Mouse (Mus musculus): ENCODE measurements around the gene Ing1. TPM values are rescaled to one million over a fixed set of nuclear protein-coding genes. Genes with fewer than 3 reads are reported as not detected.

Gene Ing1
- polyA plus RNA-seq, 1 experiment = 52.6 TPM

DNA sequence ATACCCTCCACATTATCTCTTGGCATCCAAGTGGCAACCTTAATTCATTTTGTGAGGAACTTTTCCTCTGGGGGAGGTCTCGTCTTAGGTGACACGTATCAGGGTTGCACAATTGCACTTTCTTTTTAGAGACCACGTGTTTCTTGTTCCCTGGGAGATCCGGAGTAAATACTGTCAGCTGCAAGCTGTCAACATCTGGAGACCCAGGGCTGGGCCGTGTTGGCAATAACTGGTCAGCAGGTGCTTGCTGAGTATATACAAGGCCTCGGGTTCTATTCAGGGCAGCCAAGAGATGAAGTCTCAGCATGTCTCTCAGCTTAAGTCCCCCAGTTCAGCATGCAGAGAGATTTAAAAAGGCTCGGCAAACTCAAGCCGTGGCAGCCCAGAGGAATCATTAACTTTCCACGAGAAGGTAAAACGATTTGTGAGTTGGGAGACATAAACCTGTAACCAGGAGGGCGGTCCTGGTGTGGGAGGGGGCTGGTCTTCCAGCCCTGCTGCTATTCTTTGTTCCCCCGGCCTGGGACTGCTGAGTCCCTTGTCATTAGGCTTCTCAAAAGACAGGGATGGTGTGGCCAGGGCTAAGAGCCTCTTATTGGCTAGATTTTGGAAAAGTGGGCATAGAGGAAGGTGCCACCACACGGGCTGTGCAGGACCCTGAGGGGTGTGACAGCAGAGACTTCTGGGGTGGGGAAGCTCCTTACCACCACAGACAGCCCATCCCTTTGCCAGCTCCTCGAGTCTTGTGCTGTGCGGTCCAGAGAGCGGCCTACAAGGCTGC is 20.4 kb downstream of the Ing1 start:
- Histone ChIP-seq H3K4me1 (ENCODE audit: control insufficient read depth, insufficient read depth, low read length) (peaks cover 15% of the 10 kb centered on the region), H3K4me3 (ENCODE audit: insufficient read depth, low read length) (no peak overlapping the region), H3K27ac (ENCODE audit: insufficient read depth, low read depth, low read length) (no peak overlapping the region)
- TF ChIP-seq CTCF (IDR thresholded peaks at IDR 0.05; ENCODE audit: low read depth, low read length) (no peak), POLR2A (IDR thresholded peaks at IDR 0.05; ENCODE audit: borderline replicate concordance, low read depth, low read length) (no peak)

DNA sequence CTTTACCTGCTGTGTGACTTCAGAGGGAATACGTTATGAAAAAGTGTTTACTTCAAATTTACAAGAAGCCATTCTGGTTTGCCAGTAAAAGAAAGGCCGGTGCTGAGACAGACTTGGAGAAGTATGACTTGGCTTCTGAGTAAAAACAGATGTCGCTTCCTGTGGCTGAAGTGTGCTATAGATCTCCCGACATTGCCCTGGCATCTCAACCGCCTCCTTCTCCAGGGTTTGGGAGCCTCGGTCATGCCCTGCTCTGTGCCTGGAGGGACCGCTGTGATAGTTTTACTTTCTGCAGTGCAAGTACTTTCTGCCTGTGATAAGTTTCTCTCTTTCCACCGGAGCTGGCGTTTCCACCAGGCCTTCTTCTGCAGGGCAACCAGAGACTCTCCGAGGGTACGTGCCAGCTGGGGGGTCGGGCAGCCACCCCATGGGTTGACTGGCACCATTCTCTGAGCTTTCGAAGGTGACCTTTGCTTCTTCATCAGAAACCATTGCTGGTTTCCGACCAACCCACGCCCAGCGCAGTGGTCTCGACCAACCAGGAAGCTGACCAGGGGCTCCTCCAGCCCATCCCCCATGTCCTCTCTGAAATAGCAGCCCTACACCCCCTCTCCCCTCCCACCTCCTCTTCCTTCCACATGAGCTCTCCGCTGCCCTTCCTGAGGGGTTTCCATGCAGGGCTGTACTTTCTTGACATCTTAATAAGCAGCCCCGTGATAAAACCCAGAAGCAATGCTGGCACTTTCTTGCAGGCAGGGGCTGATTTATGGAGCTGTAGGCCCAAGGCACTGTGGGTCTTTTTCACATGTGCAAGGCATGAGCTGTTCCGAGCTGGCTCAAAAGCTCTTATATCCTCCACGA is 30.4 kb downstream of the Ing1 start:
- no peak overlapping the region for H3K27ac ChIP-seq (ENCODE audit: insufficient read depth, low read depth, low read length)
- no peak overlapping the region for H3K4me3 ChIP-seq (ENCODE audit: insufficient read depth, low read length)
- TF ChIP-seq CTCF (IDR thresholded peaks at IDR 0.05; ENCODE audit: low read depth, low read length) = no peak
- TF ChIP-seq POLR2A (IDR thresholded peaks at IDR 0.05; ENCODE audit: borderline replicate concordance, low read depth, low read length) = no peak
- H3K4me1 ChIP-seq (ENCODE audit: control insufficient read depth, insufficient read depth, low read length) = no peaks in the 10 kb centered on the region

DNA sequence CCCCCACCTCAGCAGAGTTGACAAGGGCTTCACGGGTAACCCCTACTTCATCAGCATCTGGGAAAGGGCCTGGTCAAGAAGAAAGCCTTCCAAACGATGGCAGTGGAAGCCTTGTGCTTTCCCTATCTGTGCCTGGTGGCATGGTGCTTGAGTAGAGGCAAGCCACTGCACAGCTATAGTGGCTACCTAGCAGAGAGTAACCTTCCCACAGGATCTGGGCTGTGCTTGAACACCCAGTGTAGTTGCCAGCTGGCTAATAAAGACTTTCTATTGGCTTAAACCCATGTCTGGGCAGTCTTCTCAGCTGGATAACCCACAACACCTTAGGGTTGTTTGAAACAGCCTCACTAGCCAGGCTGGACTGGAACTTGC is 31.0 kb downstream of the Ing1 start:
- Histone ChIP-seq H3K4me1 (ENCODE audit: control insufficient read depth, insufficient read depth, low read length) (no peaks in the 10 kb centered on the region), H3K4me3 (ENCODE audit: insufficient read depth, low read length) (no peak overlapping the region), H3K27ac (ENCODE audit: insufficient read depth, low read depth, low read length) (no peak overlapping the region)
- TF ChIP-seq CTCF (IDR thresholded peaks at IDR 0.05; ENCODE audit: low read depth, low read length) (no peak), POLR2A (IDR thresholded peaks at IDR 0.05; ENCODE audit: borderline replicate concordance, low read depth, low read length) (no peak)

DNA sequence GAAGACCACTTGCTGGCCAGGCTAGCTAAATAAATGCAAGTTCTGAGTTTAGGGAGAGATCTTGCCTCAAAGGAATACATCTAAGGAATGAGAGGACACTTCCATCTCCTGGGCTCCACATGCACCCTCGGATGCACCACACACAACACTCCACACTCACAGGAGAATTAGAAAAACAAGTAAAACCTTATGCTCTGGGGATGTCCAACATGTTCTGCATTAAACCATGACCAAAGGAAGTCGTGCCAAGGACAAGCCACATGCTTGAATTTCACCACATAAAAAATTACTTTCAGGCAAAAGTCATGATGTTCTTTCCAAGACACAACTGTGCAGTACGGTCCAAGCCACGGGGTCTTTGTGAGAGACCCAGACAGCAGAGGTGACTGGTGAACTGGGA is 36.5 kb downstream of the Ing1 start:
- no peak overlapping the region for H3K27ac ChIP-seq (ENCODE audit: insufficient read depth, low read depth, low read length)
- H3K4me1 ChIP-seq (ENCODE audit: control insufficient read depth, insufficient read depth, low read length) = peaks cover 3% of the 10 kb centered on the region
- no peak for TF ChIP-seq CTCF (IDR thresholded peaks at IDR 0.05; ENCODE audit: low read depth, low read length)
- TF ChIP-seq POLR2A (IDR thresholded peaks at IDR 0.05; ENCODE audit: borderline replicate concordance, low read depth, low read length) = no peak
- no peak overlapping the region for H3K4me3 ChIP-seq (ENCODE audit: insufficient read depth, low read length)

DNA sequence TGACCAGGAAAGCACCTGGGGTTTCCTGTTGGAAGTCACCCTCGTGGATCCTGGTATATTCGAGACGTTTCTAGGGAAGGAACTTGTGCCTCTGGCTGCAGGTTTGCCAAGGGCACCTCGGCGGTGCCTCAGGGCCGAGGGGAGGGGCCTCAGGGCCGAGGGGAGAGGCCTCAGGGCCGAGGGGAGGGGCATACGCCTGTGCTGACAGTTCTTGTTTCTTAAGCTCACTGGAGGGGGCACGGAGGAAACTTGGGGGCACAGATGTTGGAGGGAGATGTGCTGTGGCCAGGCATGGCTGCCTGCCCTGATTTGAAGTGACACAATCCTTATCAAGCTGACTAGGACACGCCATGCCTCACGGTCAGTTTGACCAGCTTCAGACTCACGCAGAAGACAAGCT is 36.9 kb downstream of the Ing1 start:
- peaks cover 3% of the 10 kb centered on the region for H3K4me1 ChIP-seq (ENCODE audit: control insufficient read depth, insufficient read depth, low read length)
- TF ChIP-seq CTCF (IDR thresholded peaks at IDR 0.05; ENCODE audit: low read depth, low read length) = no peak
- no peak for TF ChIP-seq POLR2A (IDR thresholded peaks at IDR 0.05; ENCODE audit: borderline replicate concordance, low read depth, low read length)
- H3K4me3 ChIP-seq (ENCODE audit: insufficient read depth, low read length) = peak overlapping the region; percentile 6; the same call in 1 of the 2 replicates
- H3K27ac ChIP-seq (ENCODE audit: insufficient read depth, low read depth, low read length) = no peak overlapping the region

DNA sequence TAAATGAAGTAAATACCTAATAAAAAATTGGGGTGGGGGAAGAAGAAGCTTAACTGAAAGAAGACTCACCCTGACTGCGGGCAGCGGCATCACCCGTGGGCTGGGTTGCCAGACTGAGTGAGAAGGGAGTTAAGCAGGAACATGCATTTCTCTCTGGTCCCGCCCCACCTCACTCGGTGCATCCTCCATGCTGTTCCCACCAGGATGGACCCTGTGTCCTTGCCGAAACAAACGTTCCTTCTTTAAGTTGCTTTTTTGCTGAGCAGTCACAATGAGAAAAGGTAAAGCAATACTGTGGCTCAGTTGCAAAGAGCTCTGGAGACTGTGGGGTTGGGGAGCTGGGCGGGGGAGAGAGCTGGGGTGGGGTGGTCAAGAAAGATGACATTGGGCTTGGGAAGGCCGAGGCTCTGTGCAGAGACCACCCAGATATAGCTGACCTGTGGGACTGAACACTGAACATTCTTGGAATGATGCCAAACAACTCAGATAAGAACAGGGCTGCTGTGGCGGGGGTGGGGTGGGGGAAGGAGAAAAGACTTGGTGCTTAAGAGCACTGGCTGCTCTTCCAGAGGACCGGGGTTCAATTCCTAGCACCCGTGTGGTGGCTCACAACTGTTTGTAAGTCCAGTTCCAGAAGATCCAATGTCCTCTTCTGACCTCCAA is 38.0 kb downstream of the Ing1 start:
- TF ChIP-seq CTCF (IDR thresholded peaks at IDR 0.05; ENCODE audit: low read depth, low read length) (no peak), POLR2A (IDR thresholded peaks at IDR 0.05; ENCODE audit: borderline replicate concordance, low read depth, low read length) (no peak)
- Histone ChIP-seq H3K27ac (ENCODE audit: insufficient read depth, low read depth, low read length) (no peak overlapping the region), H3K4me1 (ENCODE audit: control insufficient read depth, insufficient read depth, low read length) (peaks cover 3% of the 10 kb centered on the region), H3K4me3 (ENCODE audit: insufficient read depth, low read length) (no peak overlapping the region)

DNA sequence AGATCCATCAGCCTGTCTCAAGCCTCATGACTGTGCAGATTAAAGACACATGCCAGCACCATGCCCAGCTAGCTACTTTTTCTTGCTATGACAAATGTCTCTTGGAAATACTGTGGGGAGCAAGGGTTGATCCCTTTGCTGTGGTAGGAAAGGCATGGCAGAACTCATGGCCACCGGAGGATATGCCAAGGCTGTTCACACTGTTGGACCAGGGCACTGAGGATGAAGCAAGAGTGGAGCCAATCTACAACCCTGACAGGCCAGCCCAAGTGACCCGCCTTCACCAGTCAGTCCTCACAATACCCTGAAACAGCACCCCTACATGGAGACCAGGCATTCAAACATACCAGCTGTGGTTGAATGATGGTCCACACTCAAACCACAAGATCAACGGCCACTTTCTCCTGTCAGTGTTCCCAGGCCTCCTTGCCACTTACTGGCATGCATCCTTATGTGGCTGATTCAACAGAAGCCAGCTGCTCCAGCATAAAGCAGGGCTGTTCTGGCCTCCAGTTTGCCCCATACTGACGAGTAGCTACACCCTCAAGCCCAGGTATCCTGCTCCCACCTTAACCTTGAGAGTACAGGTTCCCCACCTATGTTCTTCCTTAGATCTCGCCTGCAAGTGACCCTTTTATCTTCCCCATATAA is 45.1 kb downstream of the Ing1 start:
- no peak overlapping the region for H3K27ac ChIP-seq (ENCODE audit: insufficient read depth, low read depth, low read length)
- H3K4me3 ChIP-seq (ENCODE audit: insufficient read depth, low read length) = no peak overlapping the region
- no peaks in the 10 kb centered on the region for H3K4me1 ChIP-seq (ENCODE audit: control insufficient read depth, insufficient read depth, low read length)
- TF ChIP-seq POLR2A (IDR thresholded peaks at IDR 0.05; ENCODE audit: borderline replicate concordance, low read depth, low read length) = no peak
- TF ChIP-seq CTCF (IDR thresholded peaks at IDR 0.05; ENCODE audit: low read depth, low read length) = no peak

DNA sequence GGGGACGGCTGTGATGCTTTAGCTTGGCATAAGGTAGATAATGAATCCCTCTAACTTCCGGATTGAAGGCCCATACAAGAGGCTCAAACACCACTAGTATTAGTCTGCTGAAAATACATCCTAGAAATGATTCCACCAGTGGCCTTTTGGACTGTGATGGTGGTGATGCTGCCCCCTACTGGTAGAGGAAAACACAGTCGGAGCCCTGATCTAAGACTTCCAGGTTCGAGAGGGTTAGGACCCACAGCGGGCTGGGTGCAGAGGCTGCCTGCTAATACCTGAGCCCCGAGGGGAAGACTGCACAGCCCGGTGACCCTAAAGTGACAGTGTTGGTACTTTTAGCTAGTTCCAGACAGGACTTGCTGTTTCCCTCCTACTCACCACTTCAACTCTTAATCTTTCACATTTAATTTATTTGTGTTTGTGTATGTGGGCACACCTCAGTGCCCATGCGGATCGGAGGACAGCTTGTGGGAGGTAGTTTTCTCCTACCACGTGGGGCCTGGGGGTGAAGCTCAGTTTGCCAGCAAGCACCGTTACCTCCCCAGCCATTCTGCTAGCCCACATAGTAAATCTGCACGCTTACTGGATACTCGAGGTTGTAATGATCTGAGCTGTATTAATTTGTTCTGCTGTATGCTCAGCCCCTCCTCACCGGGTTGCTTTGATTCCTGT is 46.8 kb downstream of the Ing1 start:
- Histone ChIP-seq H3K4me3 (ENCODE audit: insufficient read depth, low read length) (no peak overlapping the region), H3K4me1 (ENCODE audit: control insufficient read depth, insufficient read depth, low read length) (no peaks in the 10 kb centered on the region), H3K27ac (ENCODE audit: insufficient read depth, low read depth, low read length) (no peak overlapping the region)
- TF ChIP-seq POLR2A (IDR thresholded peaks at IDR 0.05; ENCODE audit: borderline replicate concordance, low read depth, low read length) (no peak), CTCF (IDR thresholded peaks at IDR 0.05; ENCODE audit: low read depth, low read length) (peak; percentile 86)

DNA sequence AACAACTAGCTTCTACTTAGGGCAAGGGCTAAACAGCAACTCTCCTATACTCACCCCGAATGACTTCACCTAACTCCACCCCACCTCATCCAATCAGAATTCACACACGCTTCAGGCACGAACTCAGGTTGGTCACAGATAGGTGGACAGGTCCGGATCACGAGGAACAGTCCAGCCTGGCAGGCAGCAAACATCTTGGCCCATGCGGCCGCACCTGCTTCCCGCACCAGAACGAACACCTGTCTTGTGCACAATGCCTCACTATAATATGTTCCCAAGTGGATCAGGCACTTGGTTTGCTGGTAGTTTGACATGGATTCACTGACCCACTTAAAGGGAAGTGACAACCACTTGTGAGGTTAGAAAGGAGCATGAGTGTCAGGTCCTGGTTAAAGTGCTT is 53.5 kb downstream of the Ing1 start:
- Histone ChIP-seq H3K27ac (ENCODE audit: insufficient read depth, low read depth, low read length) (no peak overlapping the region), H3K4me1 (ENCODE audit: control insufficient read depth, insufficient read depth, low read length) (no peaks in the 10 kb centered on the region), H3K4me3 (ENCODE audit: insufficient read depth, low read length) (no peak overlapping the region)
- TF ChIP-seq POLR2A (IDR thresholded peaks at IDR 0.05; ENCODE audit: borderline replicate concordance, low read depth, low read length) (no peak), CTCF (IDR thresholded peaks at IDR 0.05; ENCODE audit: low read depth, low read length) (no peak)

Other genes with a start within 250 kb of the Ing1 start
- gene Col4a2, start 242.8 kb upstream of the Ing1 start, polyA plus RNA-seq (2012; ENCODE audit: insufficient read depth, insufficient read length, missing spikeins) = 2.6 and 2.7 TPM in 2 replicates
- 2.7 and 7.2 TPM in 2 replicates for gene Col4a1, start 242.7 kb upstream of the Ing1 start, polyA plus RNA-seq (2012; ENCODE audit: insufficient read depth, insufficient read length, missing spikeins)
- 12.2 and 12.5 TPM in 2 replicates for gene Rab20, start 76.9 kb upstream of the Ing1 start, polyA plus RNA-seq (2012; ENCODE audit: insufficient read depth, insufficient read length, missing spikeins)
- 45.1 and 48.0 TPM in 2 replicates for gene Naxd, start 58.1 kb upstream of the Ing1 start, polyA plus RNA-seq (2012; ENCODE audit: insufficient read depth, insufficient read length, missing spikeins)
- gene Cars2, start 4.8 kb upstream of the Ing1 start, polyA plus RNA-seq (2012; ENCODE audit: insufficient read depth, insufficient read length, missing spikeins) = 19.5 and 27.3 TPM in 2 replicates
- gene Ankrd10, start 80.2 kb downstream of the Ing1 start, polyA plus RNA-seq (2012; ENCODE audit: insufficient read depth, insufficient read length, missing spikeins) = 23.0 and 25.8 TPM in 2 replicates
- gene 1700016D06Rik, start 145.5 kb downstream of the Ing1 start, polyA plus RNA-seq (2012; ENCODE audit: insufficient read depth, insufficient read length, missing spikeins) = not detected in 2 replicates
- gene Arhgef7, start 172.2 kb downstream of the Ing1 start, polyA plus RNA-seq (2012; ENCODE audit: insufficient read depth, insufficient read length, missing spikeins) = 53.8 and 59.8 TPM in 2 replicates